Mouse (Mus musculus) cerebellum, adult 9-10 months (tissue): Measurements from ENCODE around the gene Polh.
A peak's percentile ranks its signal among the peaks of the same experiment; 100 is the strongest.

ENCODE experiments used
- DNase-seq: peaks from one replicate; pipeline ENCODE4 v3.0.0; 2022

Polh gene

DNA sequence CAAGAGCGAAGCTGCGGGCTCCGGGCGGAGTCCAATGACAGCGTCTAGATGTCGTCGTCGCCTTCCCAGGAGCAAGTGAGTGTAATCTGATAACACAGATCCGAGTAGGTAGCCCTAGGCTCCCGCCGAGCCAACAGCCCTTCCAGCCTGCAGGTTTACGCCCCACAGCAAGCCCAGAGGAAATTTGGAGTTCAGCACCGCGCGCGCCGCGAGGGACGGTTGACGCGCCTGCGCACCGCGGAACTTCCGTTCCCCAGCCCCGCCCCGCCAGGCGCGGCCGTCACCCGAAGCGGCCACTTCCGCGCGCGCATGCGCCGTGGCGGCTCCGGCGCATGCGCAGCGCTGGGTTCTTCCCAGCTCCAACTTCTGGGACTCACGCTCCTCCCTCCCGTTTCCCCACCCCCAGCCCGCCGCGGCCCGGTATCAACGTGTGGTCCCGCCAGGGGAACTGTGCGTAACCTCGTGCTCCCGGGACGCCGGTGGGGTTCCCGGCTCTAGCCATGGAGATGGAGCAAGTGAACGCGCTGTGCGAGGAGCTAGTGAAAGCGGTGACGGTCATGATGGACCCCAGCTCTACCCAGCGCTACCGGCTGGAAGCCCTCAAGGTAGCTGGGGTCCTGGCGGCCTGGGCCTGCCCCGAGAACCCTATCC is at the start of gene Polh, which contains the start of gene Xpo5:
Gene Polh, minus strand, starts transcription at position 225 of the 651 bp plus-strand sequence.
Gene Xpo5, plus strand, starts transcription at position 362 of the 651 bp plus-strand sequence.
- peak; percentile 93 for DNase-seq

GRCm38 (mm10) chr17:46251174-46251573 is 48.7 kb upstream of the Polh start:
- no peak for DNase-seq

DNA sequence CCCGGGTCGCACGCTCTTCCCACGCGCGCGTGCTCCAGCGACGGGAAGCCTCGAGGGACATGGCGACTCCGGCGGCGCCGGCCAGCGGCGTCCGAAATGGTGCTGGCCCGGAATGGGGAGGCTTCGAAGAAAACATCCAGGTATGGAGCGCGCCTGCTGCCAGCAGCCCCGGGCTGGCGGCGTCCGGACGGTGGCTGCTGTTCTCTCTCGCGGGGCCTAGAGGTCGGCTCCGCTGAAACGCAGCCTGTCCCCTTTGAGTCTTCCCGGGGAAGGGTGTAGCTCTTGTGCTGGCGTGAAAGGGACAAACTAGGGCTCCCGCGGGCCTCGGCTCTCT is 45.7 kb upstream of the Polh start:
- DNase-seq, result no peak

DNA sequence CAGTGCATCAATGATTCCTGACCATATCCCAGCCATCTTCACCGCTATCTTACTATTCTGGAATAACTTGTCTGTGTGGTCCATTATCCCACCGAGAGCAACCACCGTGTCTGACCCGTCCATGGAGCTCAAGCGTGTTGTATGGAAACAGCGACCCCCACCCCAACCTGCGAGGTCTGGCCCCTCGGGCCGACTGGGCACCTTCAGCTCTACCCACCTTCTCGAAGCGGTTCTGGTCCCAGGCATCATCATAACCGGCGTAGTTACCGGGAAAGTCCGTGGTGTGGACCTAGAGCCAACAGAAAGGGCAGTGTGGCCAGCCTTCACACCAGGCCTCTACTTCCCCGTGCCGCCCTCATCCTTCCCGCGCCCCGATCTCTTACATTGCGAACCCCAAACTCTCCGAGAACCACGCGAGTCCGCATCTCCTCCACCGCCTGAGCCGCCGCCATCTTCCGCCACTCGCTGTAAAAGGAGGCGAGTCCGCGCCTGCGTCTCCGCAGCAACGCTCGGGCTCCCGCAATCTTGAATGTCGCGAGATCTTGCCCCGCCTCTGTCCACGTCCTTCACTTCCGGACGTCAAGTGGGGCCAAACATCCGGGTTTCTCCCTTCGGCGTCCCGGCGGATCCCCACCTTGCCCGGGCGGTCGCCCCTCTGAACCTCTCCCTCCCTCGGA is 45.2 kb upstream of the Polh start, which contains the start of the genes Polr1c and Yipf3:
Gene Polr1c, minus strand, starts transcription at position 543 of the 677 bp plus-strand sequence.
Gene Yipf3, plus strand, starts transcription at position 569 of the 677 bp plus-strand sequence.
- peak; percentile 94 for DNase-seq

GRCm38 (mm10) chr17:46244579-46244978 is 42.1 kb upstream of the Polh start:
- peak; percentile 32 for DNase-seq

GRCm38 (mm10) chr17:46243624-46244023 is 41.2 kb upstream of the Polh start:
- DNase-seq, result no peak

DNA sequence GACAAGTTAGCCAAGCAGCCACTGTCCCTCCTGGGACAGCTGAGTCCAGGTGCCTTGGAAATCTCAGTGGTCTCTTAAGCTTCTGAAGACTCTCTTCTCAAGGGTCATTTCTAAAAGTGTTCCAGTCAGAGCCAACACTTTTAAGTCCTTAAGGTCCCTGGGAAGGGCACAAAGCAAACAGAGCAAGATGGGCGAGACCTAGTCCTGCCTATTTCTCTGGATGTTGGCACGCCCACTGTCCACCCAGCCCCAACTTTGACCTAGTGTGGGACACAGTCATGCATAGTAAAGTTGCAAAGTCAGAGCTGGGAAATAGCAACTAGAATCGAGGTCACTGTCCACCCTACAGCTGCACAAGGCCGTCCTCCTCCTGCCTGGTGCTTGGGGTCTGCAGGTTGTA is 40.5 kb upstream of the Polh start:
- DNase-seq, result no peak

DNA sequence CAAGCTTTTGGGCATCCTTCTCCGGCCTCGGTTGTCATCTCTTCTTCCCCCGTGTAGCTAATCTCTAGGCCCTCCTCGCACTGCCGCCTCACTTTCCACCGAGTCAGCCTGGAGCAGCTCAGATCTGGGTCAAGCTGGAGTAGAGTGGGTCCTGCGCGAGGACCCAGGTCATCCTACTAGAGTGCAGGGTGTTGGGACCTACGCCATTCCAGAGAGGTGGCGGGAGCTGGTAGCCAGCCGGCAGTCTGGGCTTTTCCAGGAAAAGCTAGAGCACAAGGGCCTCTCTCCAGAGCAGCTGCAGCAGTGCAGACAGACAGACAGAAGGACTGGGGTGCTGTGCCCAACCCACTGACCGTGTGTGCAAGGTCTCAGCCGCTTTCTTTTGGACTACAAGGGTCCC is 39.8 kb upstream of the Polh start:
- no peak for DNase-seq

- no peak for DNase-seq
Observed at GRCm38 (mm10) chr17:46241471-46241870, 39.0 kb upstream of the Polh start.

DNA sequence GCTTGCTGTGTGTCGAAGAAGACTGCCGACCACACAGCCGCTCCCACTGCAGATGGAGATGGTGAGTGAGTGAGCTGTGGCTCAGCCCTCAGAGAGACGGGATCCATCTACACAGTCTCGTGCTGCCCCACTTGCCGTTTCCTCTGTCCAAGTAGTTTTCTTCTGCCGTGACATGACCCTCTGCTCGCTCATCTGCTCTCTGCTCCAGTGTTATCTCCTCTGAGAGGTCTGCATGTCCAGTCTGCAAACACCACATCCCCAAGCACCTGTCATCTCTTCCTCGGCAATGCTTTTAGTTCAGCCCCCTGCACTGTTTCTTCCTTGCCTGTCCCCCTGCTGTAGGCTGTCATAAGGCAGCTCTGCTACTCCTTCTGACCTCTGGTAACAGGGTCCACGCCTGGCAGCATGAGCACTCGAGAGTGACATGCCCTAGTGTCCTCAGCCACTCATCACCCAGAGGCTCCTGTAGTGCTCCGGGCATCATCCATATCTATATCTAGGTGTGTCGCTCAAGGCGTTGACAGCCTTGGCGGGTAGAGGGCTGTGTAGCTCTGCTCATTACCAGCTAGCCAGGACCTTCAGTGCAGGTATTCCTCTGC is 37.2 kb upstream of the Polh start:
- DNase-seq, result no peak

GRCm38 (mm10) chr17:46237480-46237879 is 35.0 kb upstream of the Polh start:
- DNase-seq, result no peak

- DNase-seq, result no peak
Observed at GRCm38 (mm10) chr17:46237079-46237478, 34.6 kb upstream of the Polh start.

DNA sequence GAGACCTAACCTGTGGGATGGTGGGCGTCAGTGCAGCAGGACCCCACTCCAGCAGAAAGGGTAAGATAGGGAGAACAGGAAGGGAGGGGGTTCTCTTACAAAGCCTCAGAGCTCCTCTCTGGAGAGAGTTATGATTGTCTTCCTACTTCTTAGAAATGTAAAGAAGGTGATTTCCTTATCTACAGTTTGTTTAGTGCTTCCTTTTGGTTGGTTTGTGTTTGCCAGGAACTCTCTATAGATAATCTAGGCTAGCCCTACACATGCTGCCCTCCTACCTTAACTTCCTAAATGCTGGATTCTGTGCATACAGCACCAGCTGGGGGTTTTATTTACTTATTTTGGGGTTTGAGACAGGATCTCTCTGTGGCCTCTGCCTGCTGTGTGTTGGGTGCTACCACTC is 33.6 kb upstream of the Polh start:
- DNase-seq, result no peak

- no peak for DNase-seq
Observed at GRCm38 (mm10) chr17:46227576-46227975, 25.1 kb upstream of the Polh start.

- DNase-seq, result no peak
Observed at GRCm38 (mm10) chr17:46221601-46222000, 19.2 kb upstream of the Polh start.

DNA sequence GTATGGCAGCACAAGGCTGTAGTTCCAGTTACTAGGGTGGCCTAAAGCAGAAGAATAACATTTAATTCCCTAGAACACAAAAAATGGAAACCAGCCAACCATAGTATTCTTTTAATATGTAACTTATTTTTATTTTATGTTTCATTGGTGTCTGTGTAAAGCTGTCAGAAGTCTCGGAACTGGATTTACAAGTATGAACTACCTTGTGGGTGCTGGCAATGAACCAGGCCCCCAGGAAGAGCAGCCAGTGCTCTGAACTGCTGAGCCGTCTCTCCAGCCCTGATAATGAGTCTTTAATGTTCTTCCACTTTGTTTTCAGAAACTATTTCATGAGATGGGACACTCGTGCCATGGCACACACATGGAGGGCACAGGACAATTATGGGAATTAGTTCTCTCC is 8.1 kb upstream of the Polh start:
- DNase-seq, result no peak

DNA sequence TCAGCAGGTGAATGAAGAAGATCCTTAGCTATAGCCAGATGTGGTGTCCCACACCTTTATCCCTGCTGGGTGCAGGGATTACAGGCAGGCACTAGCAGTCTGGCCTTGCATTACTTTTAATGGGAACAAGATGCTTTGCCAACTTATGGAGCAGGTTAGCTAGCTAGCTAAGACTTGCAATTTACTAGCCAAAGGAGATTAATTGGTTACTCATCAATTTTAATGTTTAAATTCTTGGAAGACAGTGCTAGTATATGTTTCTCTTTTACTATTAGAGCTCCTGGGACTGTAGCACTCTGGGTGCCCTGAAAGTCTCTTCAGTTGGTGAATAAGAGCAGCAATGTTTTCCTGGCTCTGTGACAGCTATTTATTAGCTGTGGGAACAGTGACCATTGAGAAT is 4.2 kb upstream of the Polh start:
- DNase-seq, result no peak

DNA sequence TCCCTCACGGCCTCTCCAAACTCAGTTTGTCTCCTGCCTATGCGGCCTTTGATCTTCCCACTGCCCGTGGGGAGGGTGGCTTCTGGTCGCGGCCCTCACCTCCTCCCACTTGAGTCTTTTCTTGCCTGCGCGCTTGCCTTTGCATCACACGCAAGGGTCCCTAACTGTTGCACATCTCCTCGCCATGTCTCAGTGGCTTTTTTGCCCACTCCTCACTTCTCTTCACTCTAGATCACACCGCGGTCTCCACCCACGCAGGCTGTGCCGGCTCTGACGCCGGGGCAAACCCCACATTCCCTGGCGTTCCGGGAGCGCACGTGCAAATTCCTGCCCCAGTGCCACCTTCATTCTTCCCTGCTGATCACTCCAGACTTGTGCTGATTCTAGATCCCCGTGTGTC is 633 bp upstream of the Polh start:
- DNase-seq, result no peak

DNA sequence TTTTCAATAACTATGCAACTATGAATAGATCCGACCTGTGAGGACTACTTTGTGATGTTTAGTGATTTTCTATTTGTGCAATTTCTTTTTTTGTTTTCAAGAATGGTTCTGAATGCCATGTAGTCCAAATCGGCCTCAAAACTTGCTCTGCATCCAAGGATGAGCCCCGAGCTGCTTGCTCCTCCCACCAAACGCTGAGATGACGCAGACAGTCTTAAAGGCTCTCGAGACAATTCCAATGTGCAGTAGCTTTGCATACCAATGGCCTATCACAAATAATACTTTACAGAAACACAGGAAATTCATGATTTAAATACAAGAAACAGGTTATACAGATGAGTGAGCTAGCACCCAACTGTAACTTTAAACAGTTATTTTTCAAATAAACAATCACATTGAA is 1.3 kb downstream of the Polh start:
- no peak for DNase-seq

DNA sequence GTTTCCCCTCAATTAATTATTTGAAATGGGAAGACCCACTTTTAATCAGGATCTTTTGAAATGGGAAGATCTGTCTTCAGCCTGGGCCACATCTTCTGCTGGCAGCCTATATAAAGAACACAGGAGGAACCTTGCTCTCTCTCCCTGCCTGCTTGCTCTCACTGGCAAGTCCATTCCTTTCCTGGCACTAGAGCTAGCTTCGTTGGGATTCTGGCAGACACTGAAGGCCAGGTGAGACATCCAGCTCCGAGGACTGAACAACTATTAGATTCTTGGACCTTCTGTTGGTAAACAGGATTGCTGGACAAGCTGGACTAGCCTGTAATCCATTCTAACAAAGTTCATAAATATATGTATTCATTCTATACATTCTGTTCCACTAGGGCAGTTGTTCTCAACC is 13.6 kb downstream of the Polh start:
- no peak for DNase-seq

DNA sequence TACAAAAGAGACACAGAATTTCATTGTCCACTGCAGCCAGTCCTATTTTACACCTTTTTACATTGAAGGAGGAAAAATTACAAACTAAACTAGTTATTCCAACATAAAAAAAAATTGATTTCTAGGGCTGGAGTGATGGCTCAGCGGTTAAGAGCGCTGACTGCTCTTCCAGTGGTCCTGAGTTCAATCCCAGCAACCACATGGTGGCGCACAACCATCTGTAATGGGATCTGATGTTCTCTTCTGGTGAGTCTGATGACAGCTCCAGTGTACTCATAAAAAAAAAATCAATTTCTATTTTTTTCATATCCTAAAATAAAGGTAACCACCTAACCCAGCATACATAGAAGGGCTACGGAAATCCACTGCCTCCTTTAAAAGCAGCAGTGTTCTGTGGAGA is 20.2 kb downstream of the Polh start:
- no peak for DNase-seq

- DNase-seq, result peak; percentile 32
Observed at GRCm38 (mm10) chr17:46170538-46170937, 31.9 kb downstream of the Polh start.

- no peak for DNase-seq
Observed at GRCm38 (mm10) chr17:46168768-46169167, 33.7 kb downstream of the Polh start.

DNA sequence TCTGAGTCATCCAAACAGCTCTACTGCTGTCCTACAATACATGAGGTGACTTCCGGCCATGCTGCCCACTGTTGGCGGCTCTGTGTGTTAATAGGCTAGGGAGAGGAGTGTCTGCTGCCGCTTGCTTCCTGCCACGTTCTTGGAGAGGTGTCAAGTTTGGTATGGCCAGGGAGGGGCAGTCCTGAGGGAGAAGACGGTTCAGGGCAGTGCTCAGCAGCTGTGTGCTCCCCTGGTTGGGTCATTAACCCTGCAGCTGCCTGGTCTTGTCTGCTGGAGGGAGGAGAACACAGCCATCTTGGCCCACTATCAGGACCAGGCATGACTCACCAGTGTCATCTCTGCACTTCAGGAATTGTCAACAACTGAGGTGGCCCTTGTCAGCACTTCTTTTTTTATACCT is 34.1 kb downstream of the Polh start:
- DNase-seq, result peak; percentile 28
